Mouse (Mus musculus) midbrain, embryonic 14.5 days (tissue): ENCODE results near the gene Sgf29. TPM values are rescaled to one million over a fixed set of nuclear protein-coding genes. Genes with fewer than 3 reads are reported as not detected.
"Not testable (repeated sequence)": the region's sequence is repeated elsewhere in the genome, so short reads cannot be mapped to it uniquely, and the experiment has no call there.

Experiments used
- ATAC-seq: fragments of 200-750 bp; cut with Nextera tagmentation; 2 replicates; pipeline ENCODE4 v1.8.0; 2017; ENCODE audit warnings: moderate number of reproducible peaks, moderate library complexity; ENCODE audit not compliant: low FRiP score, low TSS enrichment
- DNase-seq: peaks from one replicate; pipeline ENCODE4 v3.0.0-alpha.2; 2015
- H3K27ac ChIP-seq: fragments of 300-500 bp; sonication (generic); replicated peaks from 2 replicates; pipeline ENCODE4 v1.5.1; 2014; ENCODE audit warnings: mild to moderate bottlenecking, low read depth, low read length, moderate library complexity
- H3K27me3 ChIP-seq: fragments of 300-500 bp; sonication (generic); 2 replicates; pipeline ENCODE4 v1.6.1; 2014; ENCODE audit warnings: low read length, control low read depth, mixed read lengths; ENCODE audit not compliant: control insufficient read depth, insufficient read depth
- H3K36me3 ChIP-seq: fragments of 300-500 bp; sonication (generic); 2 replicates; pipeline ENCODE4 v1.6.1; 2014; ENCODE audit warnings: low read length, control low read depth; ENCODE audit not compliant: control insufficient read depth, insufficient read depth
- H3K4me1 ChIP-seq: fragments of 300-500 bp; sonication (generic); 2 replicates; pipeline ENCODE4 v1.6.1; 2014; ENCODE audit warnings: mild to moderate bottlenecking, antibody characterized with exemption, low read length, control low read depth; ENCODE audit not compliant: control insufficient read depth, insufficient read depth
- H3K4me2 ChIP-seq: fragments of 300-500 bp; sonication (generic); 2 replicates; pipeline ENCODE4 v1.6.1; 2014; ENCODE audit warnings: mild to moderate bottlenecking, low read length, moderate library complexity
- H3K4me3 ChIP-seq: fragments of 300-500 bp; sonication (generic); replicated peaks from 2 replicates; pipeline ENCODE4 v1.5.1; 2014; ENCODE audit warnings: low read depth, low read length
- H3K9ac ChIP-seq: fragments of 300-500 bp; sonication (generic); replicated peaks from 2 replicates; pipeline ENCODE4 v1.6.1; 2014; ENCODE audit warnings: mild to moderate bottlenecking, low read length, moderate library complexity
- H3K9me3 ChIP-seq: fragments of 300-500 bp; sonication (generic); 2 replicates; pipeline ENCODE4 v1.6.1; 2016; ENCODE audit warnings: low read length, control low read depth, mixed read lengths; ENCODE audit not compliant: control insufficient read depth
- WGBS: fragments of 180-500 bp; shearing (Covaris S2); extraction: QIAGEN DNeasy Blood & Tissue Kit; methylation state at CpG from one replicate; pipeline ENCODE4 v1.1.7; 2014; 5-methylcytosine and 5-hydroxymethylcytosine counted together
- polyA plus RNA-seq: library from polyadenylated mRNA; unstranded; fragments of >200 nt; fragmentation: Nextera tagmentation; extraction: Ambion mirVana; gene quantifications from 2 replicates; pipeline ENCODE4 v1.2.1, GENCODE M21; 2014

The Sgf29 gene
- polyA plus RNA-seq, 1 experiment from 2014 or later: 64.6 TPM

GRCm38 (mm10) chr7:126630824-126631518, 18.1 kb upstream of the Sgf29 start, which contains the start of gene Nupr1:
TSS of gene Nupr1 (minus strand) at chr7:126630861.
- H3K9ac ChIP-seq: no peak within 1 kb of the TSS
- ATAC-seq: no peak
- H3K36me3 ChIP-seq: no peaks in the 10 kb centered on the region
- no peaks in the 10 kb centered on the region for H3K4me1 ChIP-seq
- H3K4me2 ChIP-seq: no peak within 1 kb of the TSS
- H3K27ac ChIP-seq: no peak within 1 kb of the TSS
- H3K9me3 ChIP-seq: no peaks in the 10 kb centered on the region
- no peak within 1 kb of the TSS for H3K4me3 ChIP-seq
- 92% methylated on average over 4 of the region's 4 CpGs for WGBS
- DNase-seq: no peak
- no peaks in the 10 kb centered on the region for H3K27me3 ChIP-seq

DNA sequence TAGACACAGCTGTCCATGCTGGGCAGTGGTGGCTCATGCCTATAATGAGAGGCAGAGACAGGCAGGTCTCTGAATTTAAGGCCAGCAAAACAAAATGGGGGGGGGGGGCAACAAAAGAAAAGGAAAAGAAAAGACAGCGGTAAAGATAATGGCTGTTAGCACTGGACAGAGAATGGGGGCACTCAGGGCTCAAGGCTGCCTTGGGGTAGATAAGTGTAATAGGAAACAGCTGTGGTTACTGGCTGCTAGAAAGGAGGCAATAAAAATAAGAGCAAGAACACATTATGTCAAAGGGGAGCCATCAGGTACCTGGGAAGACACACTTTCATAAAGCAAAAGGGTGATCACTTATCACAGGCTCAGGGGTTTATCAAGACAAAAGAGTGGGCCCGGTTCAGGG, 16.6 kb upstream of the Sgf29 start:
- Histone ChIP-seq H3K4me3 (no peak overlapping the region), H3K4me2 (no peak overlapping the region), H3K9me3 (no peaks in the 10 kb centered on the region), H3K4me1 (no peaks in the 10 kb centered on the region), H3K27ac (no peak overlapping the region), H3K9ac (no peak overlapping the region), H3K27me3 (no peaks in the 10 kb centered on the region), H3K36me3 (no peaks in the 10 kb centered on the region)
- no peak for ATAC-seq
- 90% methylated on average over 2 of the region's 2 CpGs for WGBS
- DNase-seq: no peak

- Histone ChIP-seq H3K9ac (no peak overlapping the region), H3K27me3 (no peaks in the 10 kb centered on the region), H3K9me3 (no peaks in the 10 kb centered on the region), H3K27ac (no peak overlapping the region), H3K4me1 (no peaks in the 10 kb centered on the region), H3K36me3 (no peaks in the 10 kb centered on the region), H3K4me3 (no peak overlapping the region), H3K4me2 (no peak overlapping the region)
- no peak for DNase-seq
- no peak for ATAC-seq
Observed at GRCm38 (mm10) chr7:126635375-126635774, 13.7 kb upstream of the Sgf29 start.

DNA sequence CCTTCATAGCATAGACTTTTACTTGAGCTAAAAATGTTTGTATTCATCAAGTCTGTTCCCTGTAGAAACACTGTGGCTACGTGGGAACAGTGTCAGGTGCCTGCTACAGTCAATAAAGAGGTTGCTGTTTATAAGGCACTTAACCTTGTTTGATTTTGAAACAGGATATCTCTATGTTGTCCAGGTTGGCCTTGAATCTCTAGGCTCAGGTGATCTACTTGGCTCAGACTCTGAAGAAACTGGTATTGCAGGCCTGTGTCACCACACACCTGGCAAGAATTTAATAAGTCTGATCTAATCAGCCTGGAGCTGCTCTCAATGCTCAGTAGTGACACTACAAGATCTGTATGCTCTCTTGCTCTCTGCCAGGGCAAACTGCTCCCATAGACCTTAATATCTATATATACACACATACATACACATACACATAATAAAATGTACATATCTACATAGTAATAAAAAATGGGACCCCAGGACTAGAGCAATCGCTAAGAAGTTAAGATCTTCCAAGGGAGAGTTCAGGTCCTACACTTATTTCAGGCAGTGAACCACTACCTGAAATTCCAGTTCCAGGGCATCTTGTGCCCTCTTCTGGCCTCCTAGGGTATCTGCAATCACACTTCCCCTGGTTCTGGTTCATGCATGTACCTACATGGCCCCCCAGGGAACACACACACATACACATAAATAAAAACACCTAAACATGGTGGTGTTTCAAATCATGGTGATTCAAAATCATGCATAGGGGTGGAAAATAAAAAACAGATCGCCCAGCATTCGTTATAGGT, 12.2 kb upstream of the Sgf29 start:
- Histone ChIP-seq H3K9me3 (no peaks in the 10 kb centered on the region), H3K4me3 (no peak overlapping the region), H3K27ac (no peak overlapping the region), H3K36me3 (no peaks in the 10 kb centered on the region), H3K4me2 (no peak overlapping the region), H3K4me1 (no peaks in the 10 kb centered on the region), H3K27me3 (no peaks in the 10 kb centered on the region), H3K9ac (no peak overlapping the region)
- WGBS: 17% methylated on average over 4 of the region's 4 CpGs
- ATAC-seq: no peak
- peak; percentile 66 for DNase-seq

GRCm38 (mm10) chr7:126642545-126643243, 6.4 kb upstream of the Sgf29 start:
- 82% methylated on average over 5 of the region's 5 CpGs for whole genome bisulfite sequencing
- DNase-seq (no peak), ATAC-seq (no peak)
- Histone ChIP-seq H3K9ac (no peak overlapping the region), H3K27me3 (no peaks in the 10 kb centered on the region), H3K4me1 (no peaks in the 10 kb centered on the region), H3K4me3 (no peak overlapping the region), H3K4me2 (no peak overlapping the region), H3K36me3 (no peaks in the 10 kb centered on the region), H3K9me3 (no peaks in the 10 kb centered on the region), H3K27ac (no peak overlapping the region)

DNA sequence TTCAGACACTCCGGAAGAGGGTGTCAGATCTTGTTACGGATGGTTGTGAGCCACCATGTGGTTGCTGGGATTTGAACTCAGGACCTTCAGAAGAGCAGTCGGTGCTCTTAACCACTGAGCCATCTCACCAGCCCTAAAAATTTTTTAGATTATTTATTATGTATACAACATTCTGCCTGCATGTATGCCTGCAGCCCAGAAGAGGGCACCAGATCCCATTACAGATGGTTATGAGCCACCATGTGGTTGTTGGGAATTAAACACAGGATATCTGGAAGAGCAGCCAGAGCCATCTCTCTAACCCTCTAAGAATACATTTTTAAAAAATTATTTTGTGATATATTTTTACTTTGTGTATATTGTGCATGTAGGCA, 5.9 kb upstream of the Sgf29 start:
- peak; percentile 67 for DNase-seq
- not testable (repeated sequence) for H3K4me3 ChIP-seq, H3K27me3 ChIP-seq, H3K4me2 ChIP-seq, ATAC-seq, H3K4me1 ChIP-seq, H3K36me3 ChIP-seq, H3K9me3 ChIP-seq, H3K27ac ChIP-seq, H3K9ac ChIP-seq
- WGBS: 77% methylated on average over 3 of the region's 3 CpGs

GRCm38 (mm10) chr7:126644345-126644744, 4.8 kb upstream of the Sgf29 start:
- Histone ChIP-seq H3K27me3 (no peaks in the 10 kb centered on the region), H3K27ac (no peak overlapping the region), H3K4me3 (no peak overlapping the region), H3K36me3 (no peaks in the 10 kb centered on the region), H3K4me1 (no peaks in the 10 kb centered on the region), H3K9ac (no peak overlapping the region), H3K9me3 (no peaks in the 10 kb centered on the region), H3K4me2 (no peak overlapping the region)
- 82% methylated on average over 3 of the region's 3 CpGs for WGBS
- DNase-seq (no peak), ATAC-seq (no peak)

GRCm38 (mm10) chr7:126644914-126645313, 4.2 kb upstream of the Sgf29 start:
- no peak overlapping the region for H3K27ac ChIP-seq
- no peak overlapping the region for H3K9ac ChIP-seq
- no peak overlapping the region for H3K4me2 ChIP-seq
- no peaks in the 10 kb centered on the region for H3K27me3 ChIP-seq
- ATAC-seq (no peak), DNase-seq (no peak)
- H3K9me3 ChIP-seq: no peaks in the 10 kb centered on the region
- peaks cover 1% of the 10 kb centered on the region; the same call in 1 of the 2 replicates for H3K4me1 ChIP-seq
- no peak overlapping the region for H3K4me3 ChIP-seq
- no peaks in the 10 kb centered on the region for H3K36me3 ChIP-seq
